Mouse (Mus musculus): ENCODE measurements around the gene 1700007K13Rik.

- TF ChIP-seq EP300 (IDR thresholded peaks at IDR 0.05; ENCODE audit: low read depth in 1 of 2, low read length in 2 of 2) (no peak), UBTF (IDR thresholded peaks at IDR 0.05; ENCODE audit: borderline replicate concordance, insufficient read depth, low read depth, low read length) (no peak), TAL1 (IDR thresholded peaks at IDR 0.05; ENCODE audit: low read length) (no peak), SMC3 (IDR thresholded peaks at IDR 0.05; ENCODE audit: low read depth, low read length) (no peak), POLR2AphosphoS2 (IDR thresholded peaks at IDR 0.05; ENCODE audit: low read length) (no peak), MAZ (IDR thresholded peaks at IDR 0.05; ENCODE audit: low read depth, low read length) (no peak)
Observed at GRCm38 (mm10) chr2:28464919-28465318, 1.2 kb downstream of the 1700007K13Rik start.

Data from MEL (cell line).